Mouse (Mus musculus) liver, adult 2 months (tissue): ENCODE measurements around the gene Phf23.

Source experiments
- CTCF ChIP-seq: fragments of 200-500 bp; IDR thresholded peaks from 2 replicates; pipeline ENCODE4 v1.5.1; 2011; ENCODE audit warnings: low read depth, low read length, control low read depth
- POLR2A ChIP-seq: fragments of 200-500 bp; IDR thresholded peaks from 2 replicates; pipeline ENCODE4 v1.6.1; 2011; ENCODE audit warnings: low read length, control low read depth; ENCODE audit not compliant: insufficient read depth; ENCODE audit errors: extremely low read depth

DNA sequence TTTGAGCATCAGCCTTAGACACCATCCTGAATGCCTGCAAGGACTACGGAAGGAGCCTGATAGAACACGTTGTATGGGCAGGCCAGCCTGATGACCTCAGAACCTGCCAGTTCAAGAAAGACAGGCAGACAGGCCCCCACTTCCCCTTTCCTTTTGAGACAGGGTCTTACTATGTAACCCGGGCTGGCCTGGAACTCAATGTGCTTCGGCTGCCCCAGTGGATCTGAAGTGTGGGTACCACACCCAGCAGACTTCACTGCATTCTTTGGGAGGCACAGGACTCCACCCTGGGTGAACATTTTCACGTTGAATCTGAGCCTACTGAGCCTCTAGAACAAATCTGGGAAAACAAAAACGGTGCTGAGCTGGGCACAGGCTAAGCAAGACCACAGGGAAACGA is 42.6 kb downstream of the Phf23 start:
- TF ChIP-seq CTCF (no peak), POLR2A (no peak)
